Mouse (Mus musculus) spleen, adult 2 months (tissue): ENCODE measurements around the gene Xcr1. TPM values are rescaled to one million over a fixed set of nuclear protein-coding genes. Genes with fewer than 3 reads are reported as not detected.

Source experiments
- DNase-seq, 2 experiments: peaks; one replicate each; pipeline versions ENCODE4 v3.0.0 to v3.0.0-alpha.2; 2012 to 2021; ENCODE audit warnings: low spot score in 2 of 2, low read depth in 1 of 2
- H3K27ac ChIP-seq: fragments of 200-500 bp; 2 replicates; pipeline ENCODE4 v1.5.1; 2012; ENCODE audit warnings: low read length, inconsistent platforms; ENCODE audit not compliant: insufficient read depth
- H3K27me3 ChIP-seq: fragments of 200-500 bp; 2 replicates; pipeline ENCODE4 v1.6.1; 2012; ENCODE audit warnings: mild to moderate bottlenecking, moderate library complexity, low read length, inconsistent platforms; ENCODE audit not compliant: control insufficient read depth, insufficient read depth
- H3K36me3 ChIP-seq: fragments of 200-500 bp; 2 replicates; pipeline ENCODE4 v1.6.1; 2012; ENCODE audit warnings: mild to moderate bottlenecking, low read length, inconsistent platforms; ENCODE audit not compliant: control insufficient read depth, insufficient read depth
- H3K4me1 ChIP-seq: fragments of 200-500 bp; 2 replicates; pipeline ENCODE4 v1.6.1; 2011; ENCODE audit warnings: inconsistent platforms; ENCODE audit not compliant: control insufficient read depth, insufficient read depth, insufficient read length
- H3K4me3 ChIP-seq: fragments of 200-500 bp; 2 replicates; pipeline ENCODE4 v1.5.1; 2011; ENCODE audit warnings: mild to moderate bottlenecking, inconsistent platforms; ENCODE audit not compliant: insufficient read depth, insufficient read length; ENCODE audit errors: extremely low read depth
- CTCF ChIP-seq: fragments of 200-500 bp; IDR thresholded peaks from 2 replicates; pipeline ENCODE4 v1.5.1; 2011; ENCODE audit warnings: mild to moderate bottlenecking, inconsistent platforms; ENCODE audit not compliant: insufficient read depth, insufficient read length, insufficient replicate concordance; ENCODE audit errors: extremely low read depth
- POLR2A ChIP-seq: fragments of 200-500 bp; IDR thresholded peaks from 2 replicates; pipeline ENCODE4 v1.6.1; 2011; ENCODE audit warnings: low read depth, low read length, inconsistent platforms
- WGBS: fragments of 180-500 bp; shearing (Covaris S2); methylation state at CpG from one replicate; pipeline ENCODE4 v1.1.7; 2018; 5-methylcytosine and 5-hydroxymethylcytosine counted together
- polyA plus RNA-seq: library from polyadenylated mRNA; depleted of rRNA; stranded (reverse); fragments of >200 nt; gene quantifications from 2 replicates; pipeline ENCODE4 v1.2.3, GENCODE M21; 2012; rRNA removed

The Xcr1 gene
- polyA plus RNA-seq = 3.2 and 3.5 TPM in 2 replicates

DNA sequence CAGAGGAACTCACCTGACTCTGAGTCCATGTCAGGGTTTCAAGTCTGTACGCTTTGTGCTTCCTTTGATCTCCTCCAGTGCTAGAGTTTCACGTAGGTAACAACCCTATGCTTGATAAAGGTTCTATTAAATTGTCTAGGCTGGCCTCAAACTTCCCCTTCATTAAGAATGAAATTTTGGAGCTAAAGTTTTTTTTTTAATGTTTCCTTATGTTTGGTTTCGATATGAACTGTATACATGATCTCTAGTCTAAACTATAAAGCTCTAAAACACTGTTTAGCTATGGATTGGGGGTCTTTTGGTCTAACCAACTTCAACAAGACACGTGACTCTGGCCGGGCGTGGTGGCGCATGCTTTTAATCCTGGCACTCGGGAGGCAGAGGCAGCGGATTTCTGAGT lies at the start of gene Xcr1:
Gene Xcr1, minus strand, starts transcription at position 101 of the 400 bp plus-strand sequence.
- 87% methylated on average over 9 of the region's 9 CpGs for WGBS
- H3K27ac ChIP-seq = peak within 1 kb of the TSS; percentile 39; the same call in 1 of the 2 replicates
- H3K4me1 ChIP-seq = peaks cover 2% of the 10 kb centered on the region; the same call in 1 of the 2 replicates
- no peak within 1 kb of the TSS for H3K4me3 ChIP-seq
- H3K36me3 ChIP-seq = no peaks in the 10 kb centered on the region
- no peak for TF ChIP-seq POLR2A
- no peak for TF ChIP-seq CTCF
- no peak for DNase-seq
- H3K27me3 ChIP-seq = no peaks in the 10 kb centered on the region

DNA sequence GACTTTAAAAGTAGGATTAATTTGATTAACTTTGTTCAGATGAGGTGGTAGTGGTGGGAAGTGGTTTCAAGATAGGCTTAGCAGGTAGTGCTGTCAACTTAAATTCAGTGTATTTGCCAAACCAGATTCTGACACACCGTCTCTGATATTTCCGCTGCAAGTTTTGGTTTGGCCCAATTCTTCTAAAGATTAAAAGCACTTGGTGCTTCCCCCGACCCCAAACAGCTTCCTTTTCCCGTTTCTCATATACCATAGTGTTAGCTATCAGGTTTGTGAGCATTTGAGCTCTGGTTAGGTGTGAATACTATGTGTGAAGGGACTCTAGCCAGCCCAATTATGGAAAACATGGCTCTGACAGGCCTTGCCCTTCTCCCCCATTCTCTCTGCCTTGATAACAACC lies 10.2 kb upstream of the Xcr1 start:
- peaks cover 3% of the 10 kb centered on the region; the same call in 1 of the 2 replicates for H3K4me1 ChIP-seq
- no peaks in the 10 kb centered on the region for H3K27me3 ChIP-seq
- H3K36me3 ChIP-seq = no peaks in the 10 kb centered on the region
- TF ChIP-seq CTCF (no peak), POLR2A (no peak)
- no peak overlapping the region for H3K4me3 ChIP-seq
- peak; percentile 37 to 42 for DNase-seq
- no peak overlapping the region for H3K27ac ChIP-seq
- WGBS = 6% methylated on average over 4 of the region's 4 CpGs

DNA sequence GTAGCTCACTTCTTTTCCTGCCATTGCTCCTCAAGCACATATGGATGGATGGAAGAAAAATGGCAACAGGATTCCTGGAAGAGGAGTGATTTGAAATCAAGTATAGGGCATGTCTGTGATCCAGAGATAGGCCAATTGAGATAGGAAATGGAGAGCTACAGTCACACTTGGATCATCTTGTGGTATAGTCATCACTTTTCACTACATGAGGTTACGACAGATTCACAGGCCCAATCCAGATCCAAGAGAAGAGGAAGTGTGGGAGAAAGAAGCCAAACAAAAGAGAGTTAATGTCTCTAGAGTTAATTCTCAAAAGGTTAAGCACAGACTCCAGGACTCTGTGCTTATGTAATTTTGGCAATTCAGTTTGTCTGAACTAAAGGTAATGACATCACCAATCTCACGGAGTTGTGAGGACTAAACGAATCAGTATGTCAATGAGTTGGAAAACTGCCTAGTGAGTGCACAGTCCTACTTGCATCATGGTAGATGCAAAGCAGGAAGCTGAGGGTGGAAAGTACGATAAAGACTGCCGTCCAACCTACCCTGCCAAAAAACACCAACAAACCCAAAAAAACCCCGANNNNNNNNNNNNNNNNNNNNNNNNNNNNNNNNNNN lies 7.4 kb upstream of the Xcr1 start:
- no peaks in the 10 kb centered on the region for H3K27me3 ChIP-seq
- no peak overlapping the region; the same call in 1 of the 2 replicates for H3K27ac ChIP-seq
- H3K36me3 ChIP-seq = no peaks in the 10 kb centered on the region
- no peak for TF ChIP-seq CTCF
- no peak for TF ChIP-seq POLR2A
- no peak for DNase-seq
- no peak overlapping the region for H3K4me3 ChIP-seq
- H3K4me1 ChIP-seq = peaks cover 3% of the 10 kb centered on the region; the same call in 1 of the 2 replicates
- 28% methylated on average over 6 of the region's 6 CpGs for WGBS

DNA sequence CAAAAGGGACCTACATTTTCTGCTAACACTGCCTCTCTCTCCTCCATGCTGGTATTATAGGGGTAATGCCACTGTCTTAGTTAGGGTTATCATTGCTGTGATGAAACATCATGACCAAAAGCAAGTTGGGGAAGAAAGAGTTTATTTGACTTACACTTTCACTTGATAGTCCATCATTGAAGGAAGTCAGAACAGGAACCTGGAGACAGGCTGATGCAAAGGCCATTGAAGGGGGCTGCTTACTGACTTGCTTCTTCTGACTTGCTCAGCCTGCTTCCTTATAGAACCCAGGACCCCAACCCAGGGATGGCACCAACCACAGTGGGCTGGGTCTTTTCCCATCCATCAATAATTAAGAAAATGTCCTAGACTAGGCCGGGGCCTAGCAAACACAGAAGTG lies 1.8 kb upstream of the Xcr1 start:
- TF ChIP-seq POLR2A (no peak), CTCF (no peak)
- no peak for DNase-seq
- no peaks in the 10 kb centered on the region for H3K36me3 ChIP-seq
- WGBS = 89% methylated on average over 1 of the region's 1 CpGs
- no peaks in the 10 kb centered on the region for H3K27me3 ChIP-seq
- no peak overlapping the region for H3K4me3 ChIP-seq
- peak overlapping the region; percentile 64 for H3K27ac ChIP-seq
- peaks cover 2% of the 10 kb centered on the region; the same call in 1 of the 2 replicates for H3K4me1 ChIP-seq

DNA sequence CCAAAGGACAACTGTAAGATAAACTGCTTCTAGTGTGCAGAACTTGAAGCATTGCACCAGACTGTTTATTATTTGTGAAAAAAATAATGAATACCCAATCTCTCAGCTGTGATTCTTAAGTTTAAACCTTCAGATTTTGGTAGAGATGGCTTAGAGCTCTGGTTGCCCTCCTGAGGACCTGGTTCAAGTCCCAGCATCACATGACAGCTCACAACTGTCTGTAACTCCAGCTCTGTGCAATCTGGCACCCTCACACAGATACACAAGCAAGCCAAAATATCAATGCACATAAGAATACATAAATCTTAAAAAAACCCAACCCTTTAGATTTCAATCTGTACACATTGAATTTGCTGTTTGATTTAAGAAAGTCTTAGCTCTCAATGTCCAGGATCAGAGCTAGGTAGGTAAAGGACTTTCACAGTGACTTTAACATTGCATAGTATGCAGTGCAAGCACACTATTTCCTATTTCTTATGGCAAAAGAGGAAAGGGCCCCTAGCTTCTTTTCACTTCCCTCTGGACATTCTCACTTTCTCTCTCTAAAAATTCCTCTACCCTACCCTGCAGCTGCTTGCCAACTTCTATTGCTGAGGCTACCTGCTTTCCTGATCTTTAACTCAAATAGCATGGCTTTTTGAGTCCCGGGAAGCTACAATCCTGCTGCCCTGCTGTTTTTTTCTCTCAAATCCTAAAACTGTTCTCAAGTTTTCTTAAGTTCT lies 1.2 kb upstream of the Xcr1 start:
- Histone ChIP-seq H3K27me3 (no peaks in the 10 kb centered on the region), H3K4me1 (peaks cover 2% of the 10 kb centered on the region; the same call in 1 of the 2 replicates), H3K36me3 (no peaks in the 10 kb centered on the region), H3K4me3 (no peak overlapping the region), H3K27ac (peak overlapping the region; percentile 54; the same call in 1 of the 2 replicates)
- 73% methylated on average over 1 of the region's 1 CpGs for WGBS
- no peak for DNase-seq
- TF ChIP-seq CTCF = no peak
- no peak for TF ChIP-seq POLR2A

DNA sequence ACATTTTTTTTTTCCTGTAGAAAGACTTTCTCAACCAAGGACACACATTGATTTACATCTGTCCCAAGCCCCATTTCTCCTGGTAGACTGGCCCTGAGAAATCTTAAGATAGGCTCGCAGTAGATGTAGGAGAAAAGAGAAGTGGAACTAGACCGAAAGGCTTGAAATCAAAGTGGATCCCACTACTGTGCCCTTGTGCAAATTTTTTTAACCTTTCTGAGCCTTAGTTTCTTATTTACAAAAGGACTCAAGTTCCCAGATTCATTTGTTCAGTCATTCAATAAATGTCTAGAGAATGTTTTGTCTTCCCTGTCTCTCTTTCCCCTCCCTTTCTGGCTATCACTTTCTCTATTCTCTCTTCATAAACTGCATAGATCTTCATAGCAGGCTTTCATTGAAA lies 5.0 kb downstream of the Xcr1 start:
- Histone ChIP-seq H3K27ac (no peak overlapping the region), H3K4me1 (peaks cover 3% of the 10 kb centered on the region; the same call in 1 of the 2 replicates), H3K4me3 (no peak overlapping the region), H3K27me3 (no peaks in the 10 kb centered on the region), H3K36me3 (no peaks in the 10 kb centered on the region)
- no peak for DNase-seq
- TF ChIP-seq POLR2A (no peak), CTCF (no peak)
- 33% methylated on average over 2 of the region's 2 CpGs for WGBS
